Mouse (Mus musculus) embryo, embryonic 11 days (tissue): ENCODE data around the gene Slc8a1.
A peak's percentile ranks its signal among the peaks of the same experiment; 100 is the strongest.

Experiments
- DNase-seq: peaks from one replicate; pipeline ENCODE4 v3.0.0-alpha.2; 2015

The Slc8a1 gene

GRCm38 (mm10) chr17:81738311-81738755, at the start of gene Slc8a1:
Gene Slc8a1, minus strand, starts transcription at chr17:81738377.
- DNase-seq = no peak

- DNase-seq = peak; percentile 73
Observed at GRCm38 (mm10) chr17:81787350-81787749, 49.2 kb upstream of the Slc8a1 start.

GRCm38 (mm10) chr17:81782326-81782725, 44.1 kb upstream of the Slc8a1 start:
- no peak for DNase-seq

- DNase-seq = no peak
Observed at GRCm38 (mm10) chr17:81781491-81781890, 43.3 kb upstream of the Slc8a1 start.

- DNase-seq = no peak
Observed at GRCm38 (mm10) chr17:81779883-81780282, 41.7 kb upstream of the Slc8a1 start.

- DNase-seq = no peak
Observed at GRCm38 (mm10) chr17:81750664-81751063, 12.5 kb upstream of the Slc8a1 start.

- no peak for DNase-seq
Observed at GRCm38 (mm10) chr17:81743034-81743433, 4.9 kb upstream of the Slc8a1 start.

GRCm38 (mm10) chr17:81740576-81740975, 2.4 kb upstream of the Slc8a1 start:
- no peak for DNase-seq

GRCm38 (mm10) chr17:81737779-81738178, 398 bp downstream of the Slc8a1 start:
- DNase-seq = no peak

GRCm38 (mm10) chr17:81737309-81737708, 868 bp downstream of the Slc8a1 start:
- DNase-seq = no peak

- no peak for DNase-seq
Observed at GRCm38 (mm10) chr17:81735583-81735982, 2.6 kb downstream of the Slc8a1 start.

- DNase-seq = no peak
Observed at GRCm38 (mm10) chr17:81729891-81730290, 8.3 kb downstream of the Slc8a1 start.

- DNase-seq = peak; percentile 13
Observed at GRCm38 (mm10) chr17:81712273-81712751, 25.9 kb downstream of the Slc8a1 start.

- no peak for DNase-seq
Observed at GRCm38 (mm10) chr17:81704761-81705160, 33.4 kb downstream of the Slc8a1 start.

- no peak for DNase-seq
Observed at GRCm38 (mm10) chr17:81703258-81703657, 34.9 kb downstream of the Slc8a1 start.

GRCm38 (mm10) chr17:81701701-81702100, 36.5 kb downstream of the Slc8a1 start:
- no peak for DNase-seq

GRCm38 (mm10) chr17:81698789-81699188, 39.4 kb downstream of the Slc8a1 start:
- DNase-seq = no peak

GRCm38 (mm10) chr17:81697695-81698094, 40.5 kb downstream of the Slc8a1 start:
- DNase-seq = no peak

GRCm38 (mm10) chr17:81694977-81695376, 43.2 kb downstream of the Slc8a1 start:
- DNase-seq = no peak

- DNase-seq = no peak
Observed at GRCm38 (mm10) chr17:81679616-81680015, 58.6 kb downstream of the Slc8a1 start.

- DNase-seq = no peak
Observed at GRCm38 (mm10) chr17:81677450-81677849, 60.7 kb downstream of the Slc8a1 start.

GRCm38 (mm10) chr17:81676203-81676602, 62.0 kb downstream of the Slc8a1 start:
- no peak for DNase-seq

- DNase-seq = peak; percentile 30
Observed at GRCm38 (mm10) chr17:81671245-81671644, 66.9 kb downstream of the Slc8a1 start.

- peak; percentile 85 for DNase-seq
Observed at GRCm38 (mm10) chr17:81669816-81670691, 68.1 kb downstream of the Slc8a1 start.
